Mouse (Mus musculus) stomach, embryonic 15.5 days (tissue): ENCODE measurements at regions not wholly inside any gene's neighbourhood (a gene's known extent, or its start where the extent isn't known, plus 50 kb on each side); places are given as distances from the start of the nearest gene placed in this dataset.

Experiments
- ATAC-seq: fragments of 200-750 bp; cut with Nextera tagmentation; 2 replicates; pipeline ENCODE4 v1.8.0; 2017; ENCODE audit warnings: low read depth, moderate number of reproducible peaks, moderate TSS enrichment; ENCODE audit not compliant: insufficient read depth, low FRiP score
- H3K27ac ChIP-seq: fragments of 300-500 bp; sonication (generic); 2 replicates; pipeline ENCODE4 v1.5.1; 2015; ENCODE audit warnings: mild to moderate bottlenecking, inconsistent platforms
- H3K27me3 ChIP-seq: fragments of 300-500 bp; sonication (generic); replicated peaks from 2 replicates; pipeline ENCODE4 v1.6.1; 2015; ENCODE audit warnings: inconsistent platforms
- H3K36me3 ChIP-seq: fragments of 300-500 bp; sonication (generic); 2 replicates; pipeline ENCODE4 v1.6.1; 2015; ENCODE audit warnings: inconsistent platforms
- H3K4me1 ChIP-seq: fragments of 300-500 bp; sonication (generic); 2 replicates; pipeline ENCODE4 v1.6.1; 2015; ENCODE audit warnings: inconsistent platforms
- H3K4me2 ChIP-seq: fragments of 300-500 bp; sonication (generic); 2 replicates; pipeline ENCODE4 v1.6.1; 2015; ENCODE audit warnings: mild to moderate bottlenecking, inconsistent platforms
- H3K4me3 ChIP-seq: fragments of 300-500 bp; sonication (generic); replicated peaks from 2 replicates; pipeline ENCODE4 v1.5.1; 2015; ENCODE audit warnings: inconsistent platforms
- H3K9ac ChIP-seq: fragments of 300-500 bp; sonication (generic); 2 replicates; pipeline ENCODE4 v1.6.1; 2015; ENCODE audit warnings: inconsistent platforms
- H3K9me3 ChIP-seq: fragments of 300-500 bp; sonication (generic); 2 replicates; pipeline ENCODE4 v1.6.1; 2016; ENCODE audit warnings: inconsistent platforms
- WGBS: fragments of 180-500 bp; shearing (Covaris S2); methylation state at CpG from one replicate; pipeline ENCODE4 v1.1.7; 2015; 5-methylcytosine and 5-hydroxymethylcytosine counted together

DNA sequence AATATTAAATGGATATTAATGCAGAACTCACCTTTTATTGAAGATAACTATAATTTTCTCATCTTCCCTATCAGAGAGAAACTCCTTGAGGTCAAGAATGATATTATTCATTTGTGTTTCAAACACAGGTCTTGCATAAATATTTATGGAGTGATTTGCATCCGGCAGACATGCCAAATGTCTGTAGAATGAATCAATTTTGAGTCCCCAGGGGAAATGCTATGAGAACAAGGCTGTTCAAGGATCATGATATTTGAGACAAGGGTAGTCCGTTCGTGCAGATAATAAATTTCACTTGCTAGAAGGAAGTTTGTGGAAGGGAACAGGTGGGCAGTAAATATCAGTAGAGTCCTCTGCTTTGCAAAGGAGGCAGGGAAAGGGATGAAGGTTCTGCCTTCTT is 141.7 kb upstream of the Apob start:
- H3K4me2 ChIP-seq: no peak overlapping the region
- H3K9ac ChIP-seq: no peak overlapping the region
- no peaks in the 10 kb centered on the region for H3K27me3 ChIP-seq
- H3K36me3 ChIP-seq: no peaks in the 10 kb centered on the region
- 43% methylated on average over 3 of the region's 3 CpGs for WGBS
- H3K4me1 ChIP-seq: no peaks in the 10 kb centered on the region
- H3K9me3 ChIP-seq: no peaks in the 10 kb centered on the region
- H3K4me3 ChIP-seq: no peak overlapping the region
- ATAC-seq: no peak
- H3K27ac ChIP-seq: no peak overlapping the region

DNA sequence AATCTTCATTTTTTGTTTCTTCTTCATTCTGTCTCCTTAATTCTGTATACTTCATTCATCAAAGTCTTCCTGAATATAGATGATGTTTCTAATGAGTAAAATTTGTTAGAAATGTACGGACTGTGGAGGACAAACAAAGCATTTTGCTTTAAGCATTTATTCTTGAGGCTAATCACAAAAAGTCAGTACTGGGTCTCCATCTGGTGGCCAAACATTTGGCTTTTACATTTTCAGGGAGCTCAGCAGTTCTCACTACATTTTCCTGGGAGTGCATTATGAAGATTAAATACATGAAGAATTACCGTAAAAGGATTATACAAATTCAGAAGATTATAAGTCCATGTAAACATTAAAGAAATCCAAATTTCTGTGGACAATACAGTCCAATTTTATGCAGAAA is 123.6 kb upstream of the Apob start:
- no peak for ATAC-seq
- 36% methylated on average over 2 of the region's 2 CpGs for WGBS

DNA sequence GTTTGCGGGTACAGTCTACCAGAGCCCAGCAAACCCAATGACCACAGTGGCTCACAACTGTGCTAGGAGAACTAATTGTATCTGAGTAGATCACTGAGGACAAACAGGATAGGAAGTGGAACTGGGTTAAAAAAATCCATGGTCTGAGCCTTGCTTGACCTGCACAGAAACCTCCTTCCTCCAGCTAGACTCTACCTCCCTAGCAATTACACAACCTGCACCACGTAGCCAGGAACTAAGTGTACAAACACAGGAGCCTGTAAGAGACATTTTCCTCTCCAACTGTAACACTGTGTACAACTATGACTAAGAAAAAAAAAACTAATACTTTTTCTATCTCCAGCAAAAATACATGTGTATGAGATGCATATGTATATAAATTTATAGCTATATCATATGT is 121.8 kb upstream of the Apob start:
- Histone ChIP-seq H3K36me3 (no peaks in the 10 kb centered on the region), H3K9ac (no peak overlapping the region), H3K4me1 (no peaks in the 10 kb centered on the region), H3K4me2 (no peak overlapping the region), H3K27me3 (no peaks in the 10 kb centered on the region), H3K9me3 (no peaks in the 10 kb centered on the region), H3K27ac (no peak overlapping the region), H3K4me3 (no peak overlapping the region)
- WGBS: 83% methylated on average over 2 of the region's 2 CpGs
- ATAC-seq: no peak

More for the DNA sequence above, 123.6 kb upstream of the Apob start:
- Histone ChIP-seq H3K36me3 (no peaks in the 10 kb centered on the region), H3K4me1 (no peaks in the 10 kb centered on the region), H3K27ac (no peak overlapping the region), H3K4me2 (no peak overlapping the region), H3K4me3 (no peak overlapping the region), H3K9ac (no peak overlapping the region), H3K9me3 (no peaks in the 10 kb centered on the region), H3K27me3 (no peaks in the 10 kb centered on the region)

DNA sequence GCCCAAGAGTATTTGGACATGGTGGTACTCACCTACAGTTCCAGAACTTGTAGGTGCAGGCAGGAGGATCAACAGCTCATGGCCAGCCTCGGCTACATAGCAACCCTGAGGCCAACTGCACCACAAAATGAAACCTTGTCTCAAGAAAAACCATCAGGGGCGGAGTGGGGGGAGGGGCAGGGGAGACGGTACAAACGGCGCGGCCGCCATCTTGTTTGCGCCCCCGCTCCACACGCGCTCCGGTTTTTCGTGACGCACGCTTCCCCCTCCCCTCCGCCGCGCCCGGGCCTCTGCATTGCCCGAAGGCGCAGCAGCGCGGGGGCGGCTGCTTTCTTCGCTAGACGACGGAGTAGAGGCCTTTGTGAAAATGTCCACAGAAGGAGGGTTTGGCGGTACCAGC is 117.9 kb upstream of the Apob start:
- Histone ChIP-seq H3K27ac (no peak overlapping the region), H3K9ac (no peak overlapping the region), H3K36me3 (no peaks in the 10 kb centered on the region), H3K4me3 (no peak overlapping the region), H3K4me2 (no peak overlapping the region), H3K27me3 (no peaks in the 10 kb centered on the region), H3K4me1 (no peaks in the 10 kb centered on the region), H3K9me3 (no peaks in the 10 kb centered on the region)
- WGBS: 83% methylated on average over 28 of the region's 28 CpGs
- no peak for ATAC-seq

DNA sequence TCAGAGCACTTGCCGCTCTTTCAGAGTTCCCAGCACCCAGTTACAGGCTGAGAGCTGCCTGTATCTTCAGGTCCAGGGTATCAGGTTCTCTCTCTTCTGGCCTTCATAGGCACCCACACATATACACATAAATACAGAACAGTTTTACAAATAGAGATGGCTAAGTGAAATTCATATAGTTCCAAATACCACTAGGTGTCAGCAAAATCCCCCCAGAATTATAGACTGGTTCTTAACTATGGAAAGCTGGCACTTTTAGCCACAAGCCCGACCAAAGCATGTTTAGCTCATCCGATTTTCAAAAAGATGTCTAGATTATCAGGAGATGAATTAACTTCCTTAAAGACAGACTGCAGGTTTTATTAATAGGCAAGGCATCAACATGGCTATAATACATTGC is 107.4 kb upstream of the Apob start:
- no peak for ATAC-seq
- 59% methylated on average over 3 of the region's 3 CpGs for WGBS
- no peak overlapping the region for H3K4me2 ChIP-seq
- peaks cover 3% of the 10 kb centered on the region; the same call in 1 of the 2 replicates for H3K4me1 ChIP-seq
- H3K9me3 ChIP-seq: no peaks in the 10 kb centered on the region
- no peaks in the 10 kb centered on the region for H3K27me3 ChIP-seq
- no peak overlapping the region for H3K4me3 ChIP-seq
- no peaks in the 10 kb centered on the region for H3K36me3 ChIP-seq
- no peak overlapping the region for H3K9ac ChIP-seq
- no peak overlapping the region for H3K27ac ChIP-seq

DNA sequence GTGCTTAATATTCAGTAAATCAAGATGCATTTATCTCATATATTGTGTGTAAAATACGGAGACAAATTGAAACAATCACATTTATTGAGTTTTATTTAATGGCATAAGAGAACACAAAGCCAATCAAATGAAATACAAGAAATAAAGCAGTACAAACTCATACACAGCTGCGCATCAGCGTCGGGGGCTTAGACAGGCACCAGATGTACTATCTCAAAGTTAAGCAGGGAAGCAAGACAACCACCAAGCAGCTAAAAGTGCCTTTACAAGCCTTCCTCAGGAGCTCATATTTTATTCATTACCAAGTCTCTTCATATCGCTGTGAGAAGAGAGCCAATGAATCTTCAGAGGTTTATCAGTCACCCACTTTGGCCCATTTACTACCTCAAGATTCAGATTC is 107.0 kb upstream of the Apob start:
- Histone ChIP-seq H3K9me3 (no peaks in the 10 kb centered on the region), H3K4me3 (no peak overlapping the region), H3K4me2 (no peak overlapping the region), H3K4me1 (peaks cover 3% of the 10 kb centered on the region; the same call in 1 of the 2 replicates), H3K27me3 (no peaks in the 10 kb centered on the region), H3K36me3 (no peaks in the 10 kb centered on the region), H3K27ac (no peak overlapping the region), H3K9ac (no peak overlapping the region)
- 46% methylated on average over 5 of the region's 5 CpGs for WGBS
- ATAC-seq: no peak

DNA sequence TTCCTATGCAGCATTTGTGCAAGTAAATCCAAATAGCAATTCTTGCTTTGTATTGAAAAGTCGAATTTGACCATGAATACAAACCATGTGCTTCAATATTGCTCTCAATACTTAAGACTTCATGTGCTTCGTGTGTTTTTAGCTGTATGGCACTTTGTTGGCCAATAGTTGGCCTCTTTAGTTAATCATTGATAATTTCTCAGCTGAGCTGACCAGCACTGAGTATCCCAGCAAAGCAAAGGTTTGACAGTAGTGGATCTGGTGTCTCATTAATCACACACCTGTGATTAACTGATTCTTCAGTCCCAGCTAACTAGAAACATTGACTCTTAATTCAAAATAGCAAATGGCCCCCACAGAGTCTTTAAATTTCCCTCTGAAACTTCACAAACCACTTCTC is 102.0 kb upstream of the Apob start:
- Histone ChIP-seq H3K36me3 (no peaks in the 10 kb centered on the region), H3K27ac (no peak overlapping the region), H3K4me1 (peaks cover 3% of the 10 kb centered on the region; the same call in 1 of the 2 replicates), H3K27me3 (no peaks in the 10 kb centered on the region), H3K9ac (no peak overlapping the region), H3K4me2 (no peak overlapping the region), H3K4me3 (no peak overlapping the region), H3K9me3 (no peaks in the 10 kb centered on the region)
- 51% methylated on average over 2 of the region's 2 CpGs for WGBS
- ATAC-seq: no peak

DNA sequence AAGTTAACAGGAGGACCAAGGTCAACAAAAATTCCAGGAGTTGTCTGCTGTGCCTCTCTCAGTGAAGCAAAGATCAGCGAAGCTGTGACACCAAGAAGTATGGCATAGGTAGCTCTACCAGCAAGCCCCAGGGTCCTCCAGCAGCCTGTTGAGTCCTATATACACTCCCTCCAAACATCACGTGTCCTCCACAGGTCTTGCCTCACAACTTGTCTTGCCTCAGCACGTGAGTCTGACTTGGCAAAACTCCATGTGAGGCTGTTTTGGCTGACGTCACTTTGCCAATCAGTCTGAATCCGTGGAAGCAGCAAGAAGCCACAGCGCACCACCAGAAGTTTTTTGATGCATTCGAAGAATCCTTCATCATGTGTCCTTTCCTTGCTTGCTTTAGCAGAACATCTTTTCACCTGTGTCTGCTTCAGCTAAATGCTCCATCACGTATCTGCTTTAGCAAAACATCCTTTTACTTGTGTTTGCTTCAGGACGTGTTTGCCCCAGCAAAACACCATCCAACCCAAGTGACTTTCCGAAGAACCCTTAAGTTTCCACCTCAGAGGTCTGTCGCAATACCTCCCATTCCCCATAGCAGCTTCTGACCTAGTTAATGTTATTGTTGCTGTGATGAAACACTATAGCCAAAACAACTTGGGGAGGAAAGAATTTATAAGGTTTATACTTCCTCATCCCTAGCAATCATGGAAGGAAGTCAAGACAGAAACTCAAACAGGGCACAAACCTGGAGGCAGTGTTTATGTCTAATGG is 101.0 kb upstream of the Apob start:
- Histone ChIP-seq H3K27ac (no peak overlapping the region), H3K36me3 (no peaks in the 10 kb centered on the region), H3K4me3 (no peak overlapping the region), H3K9me3 (no peaks in the 10 kb centered on the region), H3K4me1 (no peaks in the 10 kb centered on the region), H3K4me2 (no peak overlapping the region), H3K9ac (no peak overlapping the region), H3K27me3 (no peaks in the 10 kb centered on the region)
- ATAC-seq: no peak
- WGBS: 81% methylated on average over 11 of the region's 11 CpGs

DNA sequence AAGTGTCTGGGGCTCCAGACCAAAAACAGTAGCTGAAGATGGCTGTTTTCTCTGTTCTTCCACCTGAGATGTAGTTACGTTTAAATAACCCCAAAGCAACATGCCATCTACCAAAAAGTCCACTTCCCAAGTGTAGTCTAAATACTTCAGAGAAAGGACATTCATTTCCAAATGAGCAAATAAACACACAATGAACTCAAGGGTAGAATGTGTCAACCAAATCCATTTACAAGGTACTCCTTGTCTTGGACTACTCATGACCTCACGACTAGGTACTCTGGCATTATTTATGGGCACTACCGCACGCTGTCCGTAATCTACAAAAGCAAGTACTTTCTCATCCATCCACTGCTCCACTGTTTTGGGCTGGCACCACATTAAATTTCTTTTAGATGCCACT is 98.7 kb upstream of the Apob start:
- Histone ChIP-seq H3K4me2 (no peak overlapping the region), H3K9me3 (no peaks in the 10 kb centered on the region), H3K27ac (no peak overlapping the region), H3K27me3 (no peaks in the 10 kb centered on the region), H3K4me3 (no peak overlapping the region), H3K9ac (no peak overlapping the region), H3K36me3 (no peaks in the 10 kb centered on the region), H3K4me1 (no peaks in the 10 kb centered on the region)
- ATAC-seq: no peak
- 74% methylated on average over 5 of the region's 5 CpGs for WGBS

DNA sequence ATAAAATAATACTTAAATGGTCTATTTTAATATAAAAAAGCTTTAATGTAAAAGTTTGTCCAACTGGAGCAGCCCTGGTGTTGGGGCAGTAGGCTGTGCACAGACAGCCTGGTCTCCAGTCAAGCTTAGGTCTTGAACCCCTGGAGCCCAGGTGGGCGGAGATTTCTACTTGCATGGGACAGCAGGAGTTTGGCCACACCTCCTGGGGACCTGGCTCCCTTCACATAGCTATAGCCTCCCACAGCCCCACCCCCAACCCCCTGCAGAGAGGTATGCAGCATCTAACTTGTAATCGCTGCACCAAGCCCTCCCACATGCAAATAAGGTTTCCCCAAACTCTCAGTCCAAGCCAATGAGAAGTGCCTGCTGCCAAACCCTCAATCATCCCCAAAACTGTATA is 81.3 kb upstream of the Apob start:
- Histone ChIP-seq H3K36me3 (no peaks in the 10 kb centered on the region), H3K4me2 (no peak overlapping the region), H3K4me3 (no peak overlapping the region), H3K27ac (no peak overlapping the region), H3K9ac (no peak overlapping the region), H3K27me3 (no peaks in the 10 kb centered on the region), H3K4me1 (no peaks in the 10 kb centered on the region), H3K9me3 (no peaks in the 10 kb centered on the region)
- ATAC-seq: no peak
- 66% methylated on average over 2 of the region's 2 CpGs for WGBS

DNA sequence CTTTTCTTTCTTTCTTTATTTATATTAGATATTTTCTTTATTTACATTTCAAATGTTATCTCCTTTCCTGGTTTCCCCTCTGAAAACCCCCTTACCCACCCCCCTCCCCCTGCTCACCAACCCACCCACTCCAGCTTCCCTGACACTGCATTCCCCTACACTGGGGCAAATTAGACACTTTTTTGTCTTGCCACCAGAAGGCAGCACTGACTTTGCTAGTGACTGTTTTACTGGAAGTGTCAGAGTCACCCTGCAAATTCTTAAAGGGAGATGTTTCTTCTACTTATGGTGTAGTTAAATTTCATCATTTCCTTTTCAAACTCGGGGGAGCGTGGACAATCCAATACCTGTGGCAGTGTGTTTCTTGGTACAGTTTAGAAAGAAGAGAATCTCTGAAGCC is 72.1 kb upstream of the Apob start:
- 78% methylated on average over 2 of the region's 2 CpGs for WGBS
- no peak overlapping the region for H3K4me3 ChIP-seq
- no peak for ATAC-seq

DNA sequence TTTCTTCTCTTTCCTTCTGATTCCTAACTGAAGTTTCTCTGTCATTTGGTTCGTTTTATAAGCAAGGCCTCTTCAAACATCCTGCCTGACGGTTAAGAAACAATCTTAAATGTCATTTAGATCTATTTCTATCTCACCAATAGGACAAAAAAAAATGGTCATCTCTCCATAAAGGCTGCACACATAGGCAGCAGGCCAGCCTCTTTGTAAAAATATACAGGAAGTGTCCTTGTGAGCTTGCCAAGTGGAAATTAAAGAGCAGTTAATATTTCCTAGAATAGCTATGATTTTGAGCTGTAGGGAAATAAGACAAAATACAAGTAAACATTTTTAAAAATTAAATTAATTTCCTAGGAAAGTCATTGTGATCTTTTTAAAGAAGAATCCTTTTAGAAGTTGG is 70.6 kb upstream of the Apob start:
- no peak overlapping the region for H3K4me3 ChIP-seq
- 44% methylated on average over 2 of the region's 2 CpGs for WGBS
- no peaks in the 10 kb centered on the region for H3K27me3 ChIP-seq
- no peak overlapping the region for H3K9ac ChIP-seq
- no peaks in the 10 kb centered on the region for H3K9me3 ChIP-seq
- H3K4me2 ChIP-seq: no peak overlapping the region
- no peak overlapping the region for H3K27ac ChIP-seq
- no peaks in the 10 kb centered on the region for H3K36me3 ChIP-seq
- H3K4me1 ChIP-seq: no peaks in the 10 kb centered on the region
- ATAC-seq: no peak

More for the DNA sequence above, 72.1 kb upstream of the Apob start:
- Histone ChIP-seq H3K27me3 (no peaks in the 10 kb centered on the region), H3K27ac (no peak overlapping the region), H3K36me3 (no peaks in the 10 kb centered on the region), H3K9me3 (no peaks in the 10 kb centered on the region), H3K9ac (no peak overlapping the region), H3K4me2 (no peak overlapping the region), H3K4me1 (no peaks in the 10 kb centered on the region)
